11 mouse cellular contexts compared by ENCODE assay signal in the genomic region with DNA sequence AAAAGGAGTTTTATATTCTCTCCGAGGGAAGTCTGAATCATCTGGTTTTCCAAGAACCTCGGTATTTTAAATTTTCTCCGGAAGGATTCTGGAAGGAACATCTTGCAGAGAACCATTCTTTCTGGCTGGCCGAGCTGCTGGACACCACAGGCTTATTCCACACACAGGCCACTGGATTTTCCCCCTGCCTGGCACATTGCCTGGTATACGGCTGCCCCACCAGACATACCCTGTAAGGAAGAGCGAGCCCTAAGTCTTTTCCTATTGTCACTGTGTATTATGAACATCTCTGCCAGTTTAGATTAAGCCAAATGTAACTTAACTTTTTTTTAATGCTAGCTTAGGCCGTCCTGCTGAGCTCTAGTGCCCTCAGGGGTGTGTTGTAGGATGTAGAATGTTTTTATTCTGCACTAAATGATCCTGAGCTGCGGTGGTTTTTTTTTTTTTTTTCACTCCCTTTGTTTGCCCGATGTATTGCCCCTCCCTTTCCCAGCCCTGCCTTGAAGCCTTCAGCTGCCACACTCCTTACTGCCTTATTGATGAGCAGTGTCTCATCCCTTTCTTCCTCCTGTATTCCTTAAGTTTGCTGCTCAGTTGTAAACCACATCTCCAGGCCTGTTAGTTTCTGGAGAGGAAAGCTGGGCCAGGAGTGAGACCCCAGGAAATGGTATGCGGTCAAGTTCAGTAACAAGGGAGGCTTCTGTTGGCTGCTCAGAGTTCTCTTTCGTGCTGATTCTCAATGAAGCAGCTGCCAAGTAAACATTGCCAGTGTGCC.
DNase-seq lines count a peak whose midpoint lies in the region; ATAC-seq lines count a peak whose summit lies in the region.
"Had no signal": no experiment of that assay in that cellular context is flagged by ENCODE, and none has a peak within 500 bp of the region (broad histone marks: within the 10 kb centered on the region; RNA-seq: fewer than 3 reads in every experiment).

No protein-coding gene starts in this region.

- 15% methylated on average over 11 of the region's 11 CpGs for WGBS in forebrain, embryonic 16.5 days
- 17% methylated on average over 11 of the region's 11 CpGs for WGBS in midbrain, embryonic 13.5 days

- peak overlapping the region; percentile 4 for H3K4me2 ChIP-seq in forebrain, embryonic 16.5 days (ENCODE audit: low read length)
- H3K4me2 ChIP-seq in midbrain, embryonic 13.5 days (replicated peaks) = peak overlapping the region; percentile 13

- H3K4me3 ChIP-seq in forebrain, embryonic 16.5 days (replicated peaks; ENCODE audit: low read length) = no peak overlapping the region
- H3K4me3 ChIP-seq in midbrain, embryonic 13.5 days (replicated peaks) = no peak overlapping the region

- no peaks in the 10 kb centered on the region for H3K9me3 ChIP-seq in forebrain, embryonic 16.5 days (ENCODE audit: control insufficient read depth, low read length)
- H3K9me3 ChIP-seq in midbrain, embryonic 13.5 days = no peaks in the 10 kb centered on the region

- H3K9ac ChIP-seq in forebrain, embryonic 16.5 days (replicated peaks; ENCODE audit: low read depth, low read length) = peak overlapping the region; percentile 27
- H3K9ac ChIP-seq in midbrain, embryonic 13.5 days (replicated peaks) = no peak overlapping the region; the same call in 1 of the 2 replicates

- no peaks in the 10 kb centered on the region for H3K27me3 ChIP-seq in forebrain, embryonic 16.5 days (replicated peaks; ENCODE audit: control insufficient read depth, insufficient read depth, low read length)
- no peaks in the 10 kb centered on the region for H3K27me3 ChIP-seq in midbrain, embryonic 13.5 days

- peak overlapping the region; percentile 16 for H3K27ac ChIP-seq in forebrain, embryonic 16.5 days (ENCODE audit: low read length)
- H3K27ac ChIP-seq in midbrain, embryonic 13.5 days = peak overlapping the region; percentile 77

- intact Hi-C loops in left cerebral cortex, postnatal 14 days (cut with DNase I) = no loop called here

- peak; percentile 16 for DNase-seq in embryo, embryonic 10 days (ENCODE audit: low spot score)
- no peak for DNase-seq in embryo, embryonic 9.5 days (ENCODE audit: extremely low spot score)
- DNase-seq in brain, adult 2 months (ENCODE audit: low read depth, low spot score) = peak; percentile 16
- no peak for DNase-seq in left cerebral cortex, postnatal 14 days (ENCODE audit: low spot score in 2 of 2)
- no peak for DNase-seq in lung, postnatal 36 days
- DNase-seq: gastrocnemius, postnatal 36 days; layer of hippocampus, postnatal 36 days; lung, postnatal 10 days had no signal

- no peaks in the 10 kb centered on the region for H3K36me3 ChIP-seq in forebrain, embryonic 16.5 days (ENCODE audit: control insufficient read depth, insufficient read depth)
- H3K36me3 ChIP-seq in midbrain, embryonic 13.5 days = no peaks in the 10 kb centered on the region

- peak; percentile 81 for ATAC-seq in forebrain, embryonic 16.5 days
- peak; percentile 88 for ATAC-seq in midbrain, embryonic 13.5 days
- ATAC-seq in erythroid progenitor cell, adult 5-6 weeks (replicated peaks; ENCODE audit: low FRiP score, poor library complexity, severe bottlenecking) = no peak

- H3K4me1 ChIP-seq in forebrain, embryonic 16.5 days (replicated peaks; ENCODE audit: control insufficient read depth, insufficient read depth, low read length) = peaks cover 15% of the 10 kb centered on the region
- H3K4me1 ChIP-seq in midbrain, embryonic 13.5 days (replicated peaks) = peaks cover 26% of the 10 kb centered on the region

Comparison
In these comparisons a context has a peak if more than half of its experiments do, and no peak if none do; other contexts are left out.
1. DNase-seq: peak in embryo, embryonic 10 days (single experiment) and brain, adult 2 months (single experiment); none in embryo, embryonic 9.5 days (single experiment), left cerebral cortex, postnatal 14 days (0 of 2) and lung, postnatal 36 days (single experiment).